Mouse (Mus musculus) lung, adult 2 months (tissue): ENCODE results near the gene Krr1. TPM values are rescaled to one million over a fixed set of nuclear protein-coding genes. Genes with fewer than 3 reads are reported as not detected.
A peak's percentile ranks its signal among the peaks of the same experiment; 100 is the strongest.

Experiments
- DNase-seq: peaks from one replicate; pipeline ENCODE4 v3.0.0; 2022
- H3K4me1 ChIP-seq: fragments of 200-500 bp; 2 replicates; pipeline ENCODE4 v1.6.1; 2011; ENCODE audit warnings: low read length; ENCODE audit not compliant: control insufficient read depth, insufficient read depth
- H3K4me3 ChIP-seq: fragments of 200-500 bp; replicated peaks from 2 replicates; pipeline ENCODE3; 2011; ENCODE audit warnings: low read depth, mild to moderate bottlenecking, control low read depth, low read length; ENCODE audit errors: extremely low read depth
- CTCF ChIP-seq: fragments of 200-500 bp; IDR thresholded peaks from 2 replicates; pipeline ENCODE4 v1.5.1; 2011; ENCODE audit warnings: mild to moderate bottlenecking, low read length, control low read depth; ENCODE audit not compliant: insufficient read depth
- POLR2A ChIP-seq: fragments of 200-500 bp; IDR thresholded peaks from 2 replicates; pipeline ENCODE4 v1.6.1; 2011; ENCODE audit warnings: low read depth, mild to moderate bottlenecking, control low read depth, low read length, borderline replicate concordance; ENCODE audit errors: extremely low read depth
- WGBS: fragments of 180-500 bp; shearing (Covaris S2); methylation state at CpG from one replicate; pipeline ENCODE4 v1.1.7; 2018; 5-methylcytosine and 5-hydroxymethylcytosine counted together
- polyA plus RNA-seq: library from polyadenylated mRNA; depleted of rRNA; stranded (reverse); fragments of >200 nt; gene quantifications from 2 replicates; pipeline ENCODE4 v1.2.3, GENCODE M21; 2012

The Krr1 gene
- polyA plus RNA-seq, 1 experiment, result 6.3 TPM

DNA sequence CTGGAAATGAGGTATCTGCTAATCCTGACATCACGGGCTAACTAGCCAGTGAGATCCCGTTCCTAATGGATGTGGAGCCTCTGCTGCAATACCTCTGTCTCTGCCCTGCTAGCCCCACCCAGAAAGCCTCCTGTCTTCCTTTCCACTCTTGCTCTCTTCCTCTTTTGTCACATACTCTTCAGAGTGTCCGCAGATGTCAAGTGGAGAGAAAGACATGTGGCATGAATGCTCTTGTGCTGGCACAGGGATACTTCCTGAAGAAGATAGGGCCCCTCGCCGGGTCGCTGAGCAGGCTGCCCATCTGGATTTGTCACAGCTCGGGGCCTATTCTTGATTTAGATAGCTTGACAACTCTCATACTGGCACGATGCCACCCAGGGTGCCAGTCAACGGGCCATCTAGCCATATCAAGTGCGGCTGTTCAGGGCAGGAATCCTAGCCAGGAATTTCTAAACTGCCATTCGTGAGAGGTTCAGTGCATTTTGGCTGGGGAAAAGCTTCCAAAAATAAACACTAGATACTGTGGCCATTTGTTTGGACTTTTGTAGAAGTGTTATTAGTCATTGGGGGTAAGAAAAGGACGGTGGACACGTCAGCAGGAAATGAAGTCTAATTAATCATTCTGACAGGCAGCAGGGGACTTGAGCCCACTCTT is 35.8 kb upstream of the Krr1 start:
- Histone ChIP-seq H3K4me3 (peak overlapping the region; percentile 6), H3K4me1 (peaks cover 16% of the 10 kb centered on the region)
- WGBS, result 10% methylated on average over 13 of the region's 13 CpGs
- no peak for TF ChIP-seq POLR2A
- TF ChIP-seq CTCF, result no peak
- peak; percentile 72 for DNase-seq

DNA sequence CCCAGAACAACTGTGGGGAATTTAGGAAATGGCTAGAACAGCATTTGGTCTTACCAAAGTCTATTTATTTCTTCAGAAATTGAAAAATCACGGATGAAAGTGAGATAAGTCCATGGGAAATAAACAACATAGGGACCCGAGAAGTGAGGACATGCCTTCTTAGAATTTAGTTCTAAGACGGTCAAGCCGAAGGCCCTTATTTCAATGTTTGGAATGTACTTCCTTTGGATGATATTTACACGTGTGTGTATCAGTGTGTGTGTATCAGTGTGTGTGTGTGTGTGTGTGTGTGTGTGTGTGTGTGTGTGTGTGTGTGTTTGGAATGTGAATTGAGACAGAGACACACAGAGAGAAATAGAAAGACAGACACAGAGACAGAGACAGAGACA is 35.3 kb upstream of the Krr1 start:
- no peak overlapping the region for H3K4me3 ChIP-seq
- TF ChIP-seq POLR2A (no peak), CTCF (no peak)
- DNase-seq, result no peak
- peaks cover 16% of the 10 kb centered on the region for H3K4me1 ChIP-seq
- WGBS, result 20% methylated on average over 5 of the region's 5 CpGs

GRCm38 (mm10) chr10:111943026-111943425 is 29.4 kb upstream of the Krr1 start:
- no peak overlapping the region for H3K4me3 ChIP-seq
- TF ChIP-seq CTCF (no peak), POLR2A (no peak)
- no peaks in the 10 kb centered on the region for H3K4me1 ChIP-seq
- 60% methylated on average over 7 of the region's 7 CpGs for WGBS
- DNase-seq, result no peak

- Histone ChIP-seq H3K4me3 (no peak overlapping the region), H3K4me1 (no peaks in the 10 kb centered on the region)
- no peak for DNase-seq
- no peak for TF ChIP-seq CTCF
- no peak for TF ChIP-seq POLR2A
- WGBS, result 39% methylated on average over 3 of the region's 3 CpGs
These were observed 26.9 kb upstream of the Krr1 start for GRCm38 (mm10) chr10:111945563-111945962.

DNA sequence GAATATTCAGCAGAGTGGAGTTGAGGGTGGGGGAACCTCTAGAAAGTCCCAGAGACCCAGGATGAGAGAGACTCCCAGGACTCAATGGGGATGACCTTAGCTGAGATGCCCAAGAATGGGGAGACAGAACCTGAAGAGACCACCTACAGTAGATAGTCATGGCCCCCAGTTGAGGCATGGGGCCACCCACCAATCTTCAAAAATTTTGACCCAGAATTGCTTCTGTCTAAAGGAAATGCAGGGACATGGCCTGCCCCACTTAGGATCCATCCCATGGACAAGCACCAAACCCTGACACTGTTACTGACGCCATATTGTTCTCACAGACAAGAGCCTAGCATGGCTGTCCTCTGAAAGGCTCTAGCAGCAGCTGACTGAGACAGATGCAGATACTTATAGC is 24.4 kb upstream of the Krr1 start:
- no peak overlapping the region for H3K4me3 ChIP-seq
- H3K4me1 ChIP-seq, result no peaks in the 10 kb centered on the region
- TF ChIP-seq CTCF (no peak), POLR2A (no peak)
- DNase-seq, result no peak
- 94% methylated on average over 1 of the region's 1 CpGs for WGBS

DNA sequence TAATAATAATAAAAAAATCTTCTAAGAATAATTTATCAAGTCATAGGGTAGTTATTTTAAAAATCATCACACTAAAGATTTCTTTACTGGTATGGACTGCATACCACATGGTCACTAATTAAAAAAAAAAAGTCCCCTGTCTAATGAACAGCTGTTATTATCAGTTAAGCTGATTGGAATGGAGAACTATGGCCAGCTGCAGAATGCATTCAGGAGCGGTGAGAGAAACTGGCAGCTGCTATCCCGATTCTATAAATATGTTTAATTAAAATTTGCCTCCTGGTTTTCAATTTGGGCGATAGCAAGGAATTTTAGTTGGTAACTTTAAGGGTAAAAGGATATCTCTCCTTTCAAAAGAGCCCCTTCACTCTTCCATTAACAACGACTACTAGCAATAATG is 23.5 kb upstream of the Krr1 start:
- TF ChIP-seq POLR2A (no peak), CTCF (no peak)
- WGBS, result 63% methylated on average over 4 of the region's 4 CpGs
- Histone ChIP-seq H3K4me1 (no peaks in the 10 kb centered on the region), H3K4me3 (no peak overlapping the region)
- no peak for DNase-seq

GRCm38 (mm10) chr10:111955836-111956235 is 16.6 kb upstream of the Krr1 start:
- peaks cover 4% of the 10 kb centered on the region; the same call in 1 of the 2 replicates for H3K4me1 ChIP-seq
- DNase-seq, result no peak
- 90% methylated on average over 2 of the region's 2 CpGs for WGBS
- H3K4me3 ChIP-seq, result no peak overlapping the region
- TF ChIP-seq POLR2A, result no peak
- TF ChIP-seq CTCF, result no peak

DNA sequence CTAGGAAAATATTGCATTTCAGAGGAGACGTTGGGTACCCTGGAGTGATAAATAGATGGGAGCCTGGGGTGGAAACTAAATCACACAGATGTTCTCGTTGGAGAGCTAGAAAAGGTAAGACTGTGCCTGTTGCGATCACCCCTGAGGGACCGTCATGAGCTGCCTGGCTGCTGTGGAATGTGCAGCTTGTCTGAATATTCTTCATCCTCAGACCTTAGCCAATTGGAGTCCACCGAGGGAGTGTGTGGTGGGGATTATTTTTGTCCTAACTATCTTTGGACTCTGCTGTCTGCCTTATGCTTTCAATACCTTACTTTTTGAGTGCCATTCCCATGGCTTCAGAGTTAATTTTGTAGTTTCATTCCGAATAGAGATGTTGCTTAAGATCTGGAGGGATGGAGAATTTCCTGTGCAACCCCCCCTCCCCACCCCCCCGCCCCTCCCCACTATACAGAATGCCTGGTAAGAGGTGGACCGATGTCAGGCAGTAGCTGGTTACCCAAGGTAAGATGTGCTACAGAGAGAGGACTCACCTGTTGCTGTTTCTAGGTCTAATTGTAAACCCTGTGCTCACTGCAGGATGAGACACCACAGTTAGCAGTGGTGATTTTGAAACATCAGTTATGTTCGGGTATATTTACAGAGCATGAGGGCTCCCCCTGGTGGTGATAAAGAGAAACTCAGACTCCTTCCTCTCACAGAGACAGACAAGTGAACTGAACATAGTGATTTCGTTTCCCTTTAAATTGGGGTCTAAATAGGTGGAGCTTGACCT is 15.0 kb upstream of the Krr1 start:
- DNase-seq, result no peak
- WGBS, result 48% methylated on average over 10 of the region's 10 CpGs
- peaks cover 6% of the 10 kb centered on the region; the same call in 1 of the 2 replicates for H3K4me1 ChIP-seq
- H3K4me3 ChIP-seq, result no peak overlapping the region
- TF ChIP-seq POLR2A (no peak), CTCF (peak; percentile 43; the same call in 1 of the 2 replicates)

DNA sequence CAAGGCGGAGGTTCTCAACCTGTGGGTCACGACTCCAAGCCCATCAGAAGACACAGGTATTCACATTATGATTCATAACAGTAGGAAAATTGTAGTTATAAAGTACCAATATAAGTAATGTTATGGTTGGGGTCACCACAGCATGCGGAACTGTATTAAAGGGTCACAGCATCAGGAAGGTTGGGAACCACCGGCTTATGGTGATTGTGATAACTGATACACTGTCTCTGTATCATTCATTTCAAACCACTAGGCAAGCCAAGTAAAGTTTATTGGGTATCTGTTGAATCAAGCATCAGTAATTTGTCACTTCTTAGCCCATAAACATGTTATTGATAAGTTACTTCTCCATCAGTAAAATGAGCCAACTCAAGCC is 14.4 kb upstream of the Krr1 start:
- Histone ChIP-seq H3K4me3 (no peak overlapping the region), H3K4me1 (peaks cover 6% of the 10 kb centered on the region; the same call in 1 of the 2 replicates)
- TF ChIP-seq POLR2A (no peak), CTCF (no peak)
- no peak for DNase-seq
- WGBS, result 34% methylated on average over 4 of the region's 4 CpGs

GRCm38 (mm10) chr10:111959353-111959752 is 13.1 kb upstream of the Krr1 start:
- WGBS, result 52% methylated on average over 2 of the region's 2 CpGs
- TF ChIP-seq CTCF (no peak), POLR2A (peak; percentile 20; the same call in 1 of the 2 replicates)
- peaks cover 6% of the 10 kb centered on the region; the same call in 1 of the 2 replicates for H3K4me1 ChIP-seq
- peak; percentile 50 for DNase-seq
- no peak overlapping the region for H3K4me3 ChIP-seq
